Mouse (Mus musculus) thymus, postnatal 0 days (tissue): ENCODE results near the gene Fndc7. TPM values are rescaled to one million over a fixed set of nuclear protein-coding genes. Genes with fewer than 3 reads are reported as not detected.

Experiments used
- DNase-seq: peaks from one replicate; pipeline ENCODE4 v3.0.0-alpha.2; 2015; ENCODE audit warnings: low spot score
- polyA plus RNA-seq: library from polyadenylated mRNA; unstranded; fragments of >200 nt; fragmentation: Nextera tagmentation; extraction: Ambion mirVana; gene quantifications from 2 replicates; pipeline ENCODE4 v1.2.1, GENCODE M21; 2015

The Fndc7 gene
- 0.95 and 1.3 TPM in 2 replicates for polyA plus RNA-seq

- no peak for DNase-seq
These were observed at the start of gene Fndc7 for GRCm38 (mm10) chr3:108889908-108890307. Gene Fndc7, minus strand, starts transcription at chr3:108890008.

GRCm38 (mm10) chr3:108939573-108939972 is 49.8 kb upstream of the Fndc7 start, which contains the start of gene Henmt1:
Gene Henmt1, plus strand, starts transcription at chr3:108939873.
- no peak for DNase-seq

- no peak for DNase-seq
These were observed 48.9 kb upstream of the Fndc7 start for GRCm38 (mm10) chr3:108938691-108939090.

- DNase-seq: no peak
These were observed 43.7 kb upstream of the Fndc7 start for GRCm38 (mm10) chr3:108933557-108933956.

GRCm38 (mm10) chr3:108926308-108926707 is 36.5 kb upstream of the Fndc7 start:
- DNase-seq: no peak

GRCm38 (mm10) chr3:108925677-108926076 is 35.9 kb upstream of the Fndc7 start:
- DNase-seq: no peak

- DNase-seq: no peak
These were observed 32.0 kb upstream of the Fndc7 start for GRCm38 (mm10) chr3:108921822-108922221.

- no peak for DNase-seq
These were observed 30.7 kb upstream of the Fndc7 start for GRCm38 (mm10) chr3:108920442-108921070.

- DNase-seq: peak; percentile 24
These were observed 29.0 kb upstream of the Fndc7 start for GRCm38 (mm10) chr3:108918852-108919251.

GRCm38 (mm10) chr3:108917986-108918385 is 28.2 kb upstream of the Fndc7 start:
- DNase-seq: no peak

GRCm38 (mm10) chr3:108916857-108917256 is 27.0 kb upstream of the Fndc7 start:
- DNase-seq: no peak

GRCm38 (mm10) chr3:108915999-108916398 is 26.2 kb upstream of the Fndc7 start:
- no peak for DNase-seq

GRCm38 (mm10) chr3:108911548-108912413 is 22.0 kb upstream of the Fndc7 start, which contains the start of gene Prpf38b:
Gene Prpf38b, minus strand, starts transcription at chr3:108911727.
- DNase-seq: peak; percentile 98

- DNase-seq: peak; percentile 94
These were observed 21.3 kb upstream of the Fndc7 start for GRCm38 (mm10) chr3:108911081-108911547.

- peak; percentile 23 for DNase-seq
These were observed 20.7 kb upstream of the Fndc7 start for GRCm38 (mm10) chr3:108910303-108911080.

GRCm38 (mm10) chr3:108902934-108903333 is 13.1 kb upstream of the Fndc7 start:
- DNase-seq: no peak

GRCm38 (mm10) chr3:108902038-108902437 is 12.2 kb upstream of the Fndc7 start:
- no peak for DNase-seq

- DNase-seq: no peak
These were observed 10.9 kb upstream of the Fndc7 start for GRCm38 (mm10) chr3:108900681-108901080.

- DNase-seq: no peak
These were observed 10.3 kb upstream of the Fndc7 start for GRCm38 (mm10) chr3:108900147-108900546.

- no peak for DNase-seq
These were observed 8.8 kb upstream of the Fndc7 start for GRCm38 (mm10) chr3:108898640-108899039.

- DNase-seq: no peak
These were observed 3.1 kb upstream of the Fndc7 start for GRCm38 (mm10) chr3:108892914-108893313.
